Mouse (Mus musculus): ENCODE measurements around the gene Ucp2.

Ucp2 gene

GRCm38 (mm10) chr7:100493117-100493483 lies at the start of gene Ucp2:
Ucp2 (plus strand) TSS chr7:100493337.
- DNase-seq, result peak; percentile 96 to 99

- DNase-seq, result no peak
Measured at GRCm38 (mm10) chr7:100443728-100444127, 49.4 kb upstream of the Ucp2 start.

DNA sequence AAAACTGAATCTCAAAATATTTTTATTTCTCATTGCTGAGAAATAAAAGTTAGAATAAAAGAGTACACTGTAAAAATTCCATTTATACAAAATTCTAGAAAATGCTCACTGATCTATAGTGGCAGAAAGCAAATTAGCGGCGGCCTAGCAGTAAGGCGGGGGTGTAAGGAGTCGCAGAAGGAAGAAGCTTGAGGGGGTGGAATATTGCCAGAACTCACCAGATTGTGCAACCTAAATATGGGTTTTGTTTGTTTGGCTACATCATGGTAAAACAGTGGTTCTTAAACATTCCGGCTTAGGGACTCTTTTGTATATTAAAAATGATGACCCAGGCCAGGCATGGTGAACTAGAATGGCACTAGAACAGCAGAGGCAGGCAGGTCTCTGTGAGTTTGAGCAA lies 46.9 kb upstream of the Ucp2 start:
- no peak for DNase-seq

GRCm38 (mm10) chr7:100448530-100448929 lies 44.6 kb upstream of the Ucp2 start:
- DNase-seq, result no peak

DNA sequence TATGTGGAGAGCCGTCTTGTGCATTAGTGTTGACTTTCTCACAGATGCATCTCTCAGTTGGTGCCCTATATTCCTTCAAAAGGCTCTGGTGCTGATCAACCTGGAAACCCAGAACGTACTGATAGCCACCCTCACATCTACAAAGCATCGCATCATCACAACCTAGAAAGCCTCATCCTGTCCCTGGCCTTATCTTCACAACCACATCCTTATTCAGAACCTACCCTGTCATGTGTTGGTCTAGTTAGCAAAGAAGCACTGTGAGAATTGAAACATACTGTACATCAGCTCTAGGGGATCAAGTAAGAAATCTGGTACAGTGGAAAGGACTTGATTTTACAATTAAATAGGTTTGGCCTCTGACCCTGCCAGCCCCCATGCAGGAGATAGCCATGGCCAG lies 44.2 kb upstream of the Ucp2 start:
- DNase-seq, result no peak

DNA sequence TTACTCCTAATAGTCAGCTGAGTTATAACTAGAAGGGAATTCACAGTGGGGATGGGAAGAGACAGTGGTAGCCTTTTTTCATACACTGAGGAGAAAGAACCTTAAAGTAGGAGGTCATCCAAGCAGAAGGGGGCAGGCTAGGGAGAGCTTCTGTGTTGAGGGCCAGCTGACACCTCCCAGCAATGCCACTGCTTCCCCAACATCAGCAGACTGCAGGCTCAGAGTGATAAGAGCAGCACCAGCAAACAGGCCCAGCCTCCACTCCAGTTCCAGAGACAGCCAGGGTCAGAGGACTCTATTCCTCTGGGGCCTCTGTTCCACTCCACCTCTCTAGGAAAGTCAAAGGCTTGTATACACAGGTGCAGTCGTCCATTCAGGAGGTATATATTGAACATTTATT lies 35.0 kb upstream of the Ucp2 start:
- no peak for DNase-seq

DNA sequence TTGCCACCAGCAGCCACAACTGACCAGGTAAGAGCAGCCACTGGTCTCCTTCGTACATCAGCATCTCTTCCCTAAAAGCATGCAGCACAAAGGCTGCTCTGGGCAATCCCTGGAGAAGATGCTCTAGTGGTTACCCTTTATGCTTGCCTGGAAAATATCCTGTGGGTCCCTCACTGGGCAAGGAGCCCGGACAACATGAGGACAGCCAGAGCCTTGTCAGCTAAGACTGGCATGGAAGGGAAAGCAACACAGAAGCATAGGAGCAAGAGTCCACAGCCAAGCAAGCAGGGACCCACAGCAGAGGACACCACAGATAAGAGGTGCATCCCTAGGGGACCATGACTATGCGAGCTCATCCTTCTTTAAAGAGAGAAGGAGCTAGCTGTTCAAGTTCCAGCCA lies 33.3 kb upstream of the Ucp2 start:
- DNase-seq, result no peak

- DNase-seq, result peak; percentile 14 to 20
Measured at GRCm38 (mm10) chr7:100461621-100462151, 31.5 kb upstream of the Ucp2 start.

DNA sequence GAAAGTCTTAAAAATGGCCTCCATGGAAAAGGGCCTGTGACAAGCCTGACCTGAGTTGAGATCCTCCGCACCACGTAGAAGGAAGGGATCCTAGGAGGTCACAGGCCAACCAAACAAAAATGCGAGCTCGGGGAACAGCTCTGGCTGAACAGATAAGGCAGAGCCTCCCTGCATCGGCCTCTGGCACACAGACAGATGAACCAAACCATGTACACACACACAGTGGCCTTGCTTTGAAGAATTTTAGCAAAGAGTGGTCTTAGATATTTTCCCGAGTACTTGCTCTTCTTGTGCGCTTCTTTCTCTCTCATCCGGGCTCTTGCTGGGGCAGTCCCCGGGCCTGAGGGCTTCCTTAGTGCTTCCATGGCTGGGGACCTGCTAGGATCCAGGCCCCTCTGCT lies 29.9 kb upstream of the Ucp2 start:
- DNase-seq, result no peak

- DNase-seq, result no peak
Measured at GRCm38 (mm10) chr7:100463757-100464156, 29.4 kb upstream of the Ucp2 start.

GRCm38 (mm10) chr7:100464248-100464647 lies 28.9 kb upstream of the Ucp2 start:
- no peak for DNase-seq

- no peak for DNase-seq
Measured at GRCm38 (mm10) chr7:100465248-100465647, 27.9 kb upstream of the Ucp2 start.

DNA sequence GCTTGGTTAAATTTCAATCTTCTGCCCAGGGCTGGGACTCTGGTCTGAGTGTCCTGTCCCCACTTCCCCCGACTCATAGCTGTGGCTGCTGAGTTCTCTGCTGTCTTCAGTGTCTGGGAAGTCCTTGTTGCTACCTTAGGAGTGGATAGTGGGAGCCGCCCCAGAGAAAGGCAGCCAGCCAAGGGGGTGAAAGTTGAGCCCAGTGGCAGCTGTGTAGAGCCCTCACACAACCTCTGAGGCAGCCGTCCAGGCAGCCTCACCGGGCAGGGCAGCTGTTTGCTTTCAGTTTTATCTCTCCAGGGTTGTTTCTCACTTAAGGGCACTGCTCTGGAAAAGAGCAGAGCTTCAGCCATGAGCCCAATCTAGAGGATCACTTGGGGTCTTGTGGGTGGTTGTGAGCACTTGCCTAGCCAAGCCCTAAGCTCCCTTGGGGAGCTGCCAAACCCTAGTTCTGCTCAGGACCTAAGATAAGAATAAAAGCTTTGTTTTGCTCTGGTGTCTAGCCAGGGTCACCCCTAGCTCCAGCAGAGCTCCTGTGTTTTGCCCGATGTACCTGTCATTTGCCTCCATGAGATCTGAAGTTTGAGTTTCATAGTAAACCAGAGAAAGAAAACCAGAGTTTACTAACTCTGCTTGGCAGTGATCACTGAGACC lies 27.4 kb upstream of the Ucp2 start:
- peak; percentile 22 to 26 for DNase-seq

DNA sequence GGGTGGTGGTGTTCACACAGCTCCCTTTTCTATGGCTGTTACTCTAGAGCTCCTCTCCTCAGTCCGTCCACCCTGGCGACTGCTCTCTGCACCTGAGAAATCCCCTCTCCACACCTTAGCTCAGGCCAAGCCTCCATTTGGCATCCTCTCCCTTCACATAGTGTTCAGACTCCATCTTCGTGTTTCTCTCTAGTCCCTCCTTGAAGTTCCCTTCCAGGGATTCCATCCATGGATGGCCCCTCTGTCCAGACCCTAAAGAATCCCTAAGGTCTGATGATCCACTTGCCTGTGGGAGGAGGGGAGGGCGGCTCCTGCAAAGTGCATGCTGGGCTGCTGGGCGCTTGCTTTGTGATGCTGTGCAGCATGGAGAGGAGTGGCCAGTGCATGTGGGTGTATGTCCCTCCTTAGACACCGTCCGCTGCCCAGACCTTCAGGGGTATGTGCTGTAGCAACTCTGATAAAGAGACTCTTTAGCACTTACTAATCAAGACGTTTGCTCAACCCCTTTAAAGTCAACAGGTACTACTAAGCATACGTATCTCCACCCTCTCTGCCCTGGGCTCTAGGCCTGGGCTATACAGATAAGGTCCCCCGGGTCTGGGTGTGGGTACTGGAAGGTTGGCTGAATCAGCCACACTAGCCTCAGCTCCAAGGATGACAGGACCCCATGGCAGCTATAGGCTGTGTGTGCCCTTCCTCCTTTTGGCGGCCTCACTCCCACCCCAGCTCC lies 26.2 kb upstream of the Ucp2 start:
- DNase-seq, result no peak

DNA sequence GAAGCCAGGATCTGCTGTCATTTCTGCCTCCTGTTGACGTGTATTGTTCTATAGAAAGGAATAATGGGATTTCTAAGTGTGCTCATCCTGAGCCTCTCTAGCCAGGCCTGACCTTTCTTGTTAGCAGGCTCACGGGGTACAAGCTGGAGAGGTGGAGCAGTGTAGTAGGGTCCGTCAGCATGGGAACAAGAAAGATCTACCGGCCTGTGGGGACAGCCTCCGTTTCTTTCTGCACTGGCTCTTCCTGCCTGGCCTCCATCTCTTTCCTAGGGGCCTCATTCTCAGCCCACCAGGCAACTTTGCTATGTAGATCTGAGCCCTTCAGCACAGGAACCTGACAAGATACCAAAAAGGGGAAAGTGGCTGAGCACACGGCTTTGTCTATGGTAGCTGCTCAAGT lies 24.4 kb upstream of the Ucp2 start:
- no peak for DNase-seq

DNA sequence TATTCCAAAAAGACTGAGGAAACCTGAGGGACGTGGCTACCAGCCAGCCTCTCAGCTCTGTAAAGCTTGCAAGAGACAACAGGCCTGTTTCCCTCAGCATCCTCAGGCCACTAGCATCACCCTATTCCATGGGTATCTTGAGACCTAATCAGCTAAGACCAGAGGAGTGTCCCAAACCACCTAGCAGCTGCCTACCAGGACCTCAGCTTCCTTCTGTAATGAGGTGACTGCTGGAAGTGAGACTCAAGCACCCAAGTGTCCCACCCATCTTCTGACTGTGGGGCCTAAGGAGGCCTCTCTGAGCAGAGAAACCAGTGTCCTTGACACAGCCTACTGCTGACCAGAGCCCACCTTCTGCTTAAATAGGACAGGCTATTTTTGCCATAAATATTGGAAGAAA lies 23.6 kb upstream of the Ucp2 start:
- DNase-seq, result no peak

GRCm38 (mm10) chr7:100470796-100471406 lies 22.2 kb upstream of the Ucp2 start:
- DNase-seq, result no peak

DNA sequence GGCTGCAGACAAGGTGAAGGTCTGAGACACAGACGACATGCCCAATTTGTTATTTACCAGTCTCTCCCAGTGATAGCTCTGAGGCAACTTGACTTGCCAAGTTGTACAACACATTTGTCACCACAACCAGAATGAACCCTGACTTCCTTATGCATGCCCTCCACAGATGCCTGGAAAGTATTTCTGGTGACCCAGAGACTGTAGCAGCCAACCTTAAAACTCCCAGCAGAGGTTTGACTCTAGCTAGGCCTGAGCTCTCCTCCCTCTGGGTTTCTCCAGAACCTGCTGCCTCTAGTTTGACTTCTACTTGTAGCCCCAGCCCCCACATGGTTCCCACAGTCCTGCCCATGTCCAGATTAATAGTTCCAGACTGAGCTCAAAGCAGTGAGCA lies 21.7 kb upstream of the Ucp2 start:
- DNase-seq, result no peak

- DNase-seq, result no peak
Measured at GRCm38 (mm10) chr7:100472777-100473176, 20.4 kb upstream of the Ucp2 start, which contains the start of gene Ucp3. Ucp3 (plus strand) TSS chr7:100472990.

DNA sequence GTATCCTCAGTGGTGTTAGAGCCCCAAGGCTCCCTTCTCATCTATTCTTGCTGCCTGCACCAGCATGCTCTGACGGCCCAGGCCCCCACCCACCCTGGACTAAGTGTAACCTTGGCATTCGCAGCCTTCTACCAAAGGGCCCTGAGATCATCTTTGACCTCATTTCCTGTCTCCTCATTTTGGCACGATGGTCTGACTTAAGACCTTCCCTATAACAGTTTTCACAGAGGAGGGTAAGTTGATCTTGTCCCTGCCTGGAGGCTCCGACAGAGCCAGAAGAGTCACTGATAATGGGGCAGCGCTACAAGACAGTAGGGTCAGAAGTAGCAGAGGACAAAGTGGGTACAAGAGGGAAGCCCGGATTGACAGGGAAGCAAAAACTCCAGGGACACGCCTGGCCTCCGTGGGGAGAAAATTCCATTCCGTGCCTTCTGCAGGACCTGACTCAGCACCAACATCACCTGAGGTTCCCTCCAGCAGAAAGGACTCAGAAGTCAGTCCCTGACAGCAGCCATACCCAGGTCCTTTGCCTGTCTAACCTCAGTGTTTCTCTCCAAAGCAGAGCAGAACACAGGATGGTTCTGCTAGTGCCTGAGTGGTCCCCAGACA lies 19.2 kb upstream of the Ucp2 start:
- no peak for DNase-seq

DNA sequence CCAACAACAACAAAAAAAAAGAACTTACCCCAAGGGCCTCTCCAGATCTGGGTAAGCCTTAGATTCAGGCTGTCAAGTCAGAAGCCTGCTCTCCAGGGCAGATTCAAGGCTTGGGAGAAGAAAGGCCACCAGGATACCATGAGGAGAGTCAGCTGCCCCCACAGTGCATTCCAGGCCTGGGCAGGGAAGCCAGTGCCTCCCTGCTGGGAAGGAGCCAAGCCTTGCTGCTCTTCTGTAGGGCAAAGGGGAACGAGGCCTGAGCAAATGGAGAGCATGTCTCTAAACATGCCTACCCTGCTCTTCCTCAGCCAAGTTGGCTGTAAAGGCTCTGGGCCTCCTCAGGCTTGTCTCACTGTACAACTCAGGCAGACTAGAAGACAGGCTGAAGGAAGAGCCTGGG lies 18.5 kb upstream of the Ucp2 start:
- DNase-seq, result no peak

DNA sequence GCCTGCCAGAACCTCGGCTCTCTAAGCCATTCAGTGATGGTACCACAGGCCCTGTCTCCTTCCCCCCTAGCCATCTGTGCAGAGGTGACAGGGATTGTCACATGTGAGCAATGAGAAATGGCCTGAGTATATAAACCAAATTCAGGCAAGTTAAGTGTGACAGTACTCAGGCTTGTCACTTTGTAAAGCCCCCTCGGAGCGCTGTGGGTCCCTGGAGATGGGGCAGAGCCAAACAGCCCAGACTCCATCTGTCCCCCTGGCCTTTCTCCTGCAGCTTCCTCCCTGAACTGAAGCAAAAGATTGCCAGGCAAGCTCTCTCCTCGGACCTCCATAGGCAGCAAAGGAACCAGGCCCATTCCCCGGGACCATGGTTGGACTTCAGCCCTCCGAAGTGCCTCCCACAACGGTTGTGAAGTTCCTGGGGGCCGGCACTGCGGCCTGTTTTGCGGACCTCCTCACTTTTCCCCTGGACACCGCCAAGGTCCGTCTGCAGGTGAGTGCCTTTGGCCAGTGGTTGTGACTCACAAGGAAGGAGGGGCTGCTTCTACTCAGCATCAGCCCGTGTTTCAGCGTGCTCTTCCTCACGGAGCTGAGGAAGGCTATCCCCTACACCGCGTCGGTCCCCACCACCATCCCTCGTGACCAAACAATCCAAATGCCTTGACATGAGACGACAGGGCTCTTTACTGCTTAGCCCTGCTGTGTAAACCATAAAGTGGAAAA lies 13.9 kb upstream of the Ucp2 start:
- no peak for DNase-seq

- no peak for DNase-seq
Measured at GRCm38 (mm10) chr7:100479823-100480164, 13.3 kb upstream of the Ucp2 start.
